Comparison of ENCODE assay signal across 15 mouse cellular contexts in genomic region chr16:58446281-58447259, GRCm38 (mm10). TPM values are rescaled to one million over a fixed set of nuclear protein-coding genes. Genes with fewer than 3 reads are reported as not detected.
A peak's percentile ranks its signal among the peaks of the same experiment; 100 is the strongest.
DNase-seq lines count a peak whose midpoint lies in the region; ATAC-seq and TF ChIP-seq lines count a peak whose summit lies in the region.
"Had no signal": no experiment of that assay in that cellular context is flagged by ENCODE, and none has a peak within 500 bp of the region (broad histone marks: within the 10 kb centered on the region; RNA-seq: fewer than 3 reads in every experiment).

No protein-coding gene starts in this region.

- TF ChIP-seq EP300 in liver, embryonic 14.5 days (IDR thresholded peaks at IDR 0.05; ENCODE audit: low read depth), result no peak

- H3K4me1 ChIP-seq in forebrain, embryonic 16.5 days (replicated peaks; ENCODE audit: control insufficient read depth, insufficient read depth, low read length), result no peaks in the 10 kb centered on the region
- H3K4me1 ChIP-seq in forebrain, embryonic 13.5 days, result no peaks in the 10 kb centered on the region
- H3K4me1 ChIP-seq in liver, embryonic 14.5 days (replicated peaks; ENCODE audit: control insufficient read depth in 2 of 2, insufficient read depth in 2 of 2, low read length in 1 of 2), result peaks cover 7 to 11% of the 10 kb centered on the region in 2 experiments
- H3K4me1 ChIP-seq: hindbrain, embryonic 12.5 days; neural tube, embryonic 13.5 days had no signal

- ATAC-seq in forebrain, embryonic 16.5 days, result peak; percentile 55; the same call in 1 of the 2 replicates
- ATAC-seq in forebrain, embryonic 13.5 days, result no peak
- 0 out of 2 replicates have a peak, but pooled peaks have one; percentile 40 for ATAC-seq in liver, embryonic 14.5 days (ENCODE audit: insufficient read depth)
- ATAC-seq: intestine, embryonic 16.5 days had no signal

- peak; percentile 53 for TF ChIP-seq CTCF in layer of hippocampus, adult 2 months (conservative IDR thresholded peaks at IDR 0.05)
- TF ChIP-seq CTCF in liver, embryonic 14.5 days (IDR thresholded peaks at IDR 0.05; ENCODE audit: low read depth), result peak; percentile 34

- 94% methylated on average over 4 of the region's 4 CpGs for WGBS in forebrain, embryonic 16.5 days
- 95% methylated on average over 4 of the region's 4 CpGs for WGBS in forebrain, embryonic 13.5 days
- 84% methylated on average over 4 of the region's 4 CpGs for WGBS in liver, embryonic 14.5 days (ENCODE audit: insufficient replicate concordance)

- no peak for DNase-seq in layer of hippocampus, adult 2 months (ENCODE audit: low spot score in 2 of 2)
- DNase-seq in layer of hippocampus, adult 11-12 months (ENCODE audit: low spot score), result no peak
- peak; percentile 11 for DNase-seq in 416B (ENCODE audit: low read depth)
- no peak for DNase-seq in liver, embryonic 14.5 days (ENCODE audit: low read depth in 3 of 3, low spot score in 3 of 3)
- DNase-seq in urinary bladder, postnatal 14 days (ENCODE audit: low spot score), result no peak
- no peak for DNase-seq in spleen, postnatal 4 days (ENCODE audit: low spot score in 2 of 2)
- DNase-seq: adrenal gland, adult 2 months; cerebellum, adult 8-10 months; gastrocnemius, postnatal 25 days; kidney, postnatal 14 days had no signal

- H3K27ac ChIP-seq in forebrain, embryonic 16.5 days (ENCODE audit: low read length), result no peak overlapping the region
- H3K27ac ChIP-seq in forebrain, embryonic 13.5 days, result no peak overlapping the region
- H3K27ac ChIP-seq in layer of hippocampus, adult 2 months, result no peak overlapping the region
- H3K27ac ChIP-seq in liver, embryonic 14.5 days, result no peak overlapping the region; the same call in 1 of the 2 replicates
- H3K27ac ChIP-seq: hindbrain, embryonic 12.5 days; neural tube, embryonic 13.5 days had no signal

- no peaks in the 10 kb centered on the region for H3K27me3 ChIP-seq in forebrain, embryonic 16.5 days (replicated peaks; ENCODE audit: control insufficient read depth, insufficient read depth, low read length)
- H3K27me3 ChIP-seq in forebrain, embryonic 13.5 days, result no peaks in the 10 kb centered on the region
- H3K27me3 ChIP-seq in liver, embryonic 14.5 days (ENCODE audit: control insufficient read depth, insufficient read depth, low read length), result no peaks in the 10 kb centered on the region
- H3K27me3 ChIP-seq: hindbrain, embryonic 12.5 days; neural tube, embryonic 13.5 days had no signal

- H3K36me3 ChIP-seq in forebrain, embryonic 16.5 days (ENCODE audit: control insufficient read depth, insufficient read depth), result no peaks in the 10 kb centered on the region
- H3K36me3 ChIP-seq in forebrain, embryonic 13.5 days (ENCODE audit: poor library complexity, severe bottlenecking), result peaks cover 17% of the 10 kb centered on the region; the same call in 1 of the 2 replicates
- H3K36me3 ChIP-seq in liver, embryonic 14.5 days (replicated peaks; ENCODE audit: control insufficient read depth, insufficient read depth, low read depth), result no peaks in the 10 kb centered on the region

- no peak overlapping the region for H3K9ac ChIP-seq in forebrain, embryonic 16.5 days (replicated peaks; ENCODE audit: low read depth, low read length)
- no peak overlapping the region for H3K9ac ChIP-seq in forebrain, embryonic 13.5 days
- no peak overlapping the region for H3K9ac ChIP-seq in liver, embryonic 14.5 days (replicated peaks)
- H3K9ac ChIP-seq: hindbrain, embryonic 12.5 days; neural tube, embryonic 13.5 days had no signal

- no peaks in the 10 kb centered on the region for H3K9me3 ChIP-seq in forebrain, embryonic 16.5 days (ENCODE audit: control insufficient read depth, low read length)
- H3K9me3 ChIP-seq in forebrain, embryonic 13.5 days (replicated peaks), result no peaks in the 10 kb centered on the region
- H3K9me3 ChIP-seq in liver, embryonic 14.5 days (ENCODE audit: control insufficient read depth, low read length), result no peaks in the 10 kb centered on the region
- H3K9me3 ChIP-seq: hindbrain, embryonic 12.5 days; neural tube, embryonic 13.5 days had no signal

- no peak overlapping the region for H3K4me3 ChIP-seq in forebrain, embryonic 16.5 days (replicated peaks; ENCODE audit: low read length)
- H3K4me3 ChIP-seq in forebrain, embryonic 13.5 days, result no peak overlapping the region
- no peak overlapping the region for H3K4me3 ChIP-seq in layer of hippocampus, adult 2 months
- no peak overlapping the region for H3K4me3 ChIP-seq in liver, embryonic 14.5 days (ENCODE audit: insufficient read depth in 1 of 2, low read depth in 2 of 2, low read length in 2 of 2)
- H3K4me3 ChIP-seq: hindbrain, embryonic 12.5 days; neural tube, embryonic 13.5 days had no signal

- no peak overlapping the region for H3K4me2 ChIP-seq in forebrain, embryonic 16.5 days (ENCODE audit: low read length)
- H3K4me2 ChIP-seq in forebrain, embryonic 13.5 days, result no peak overlapping the region
- no peak overlapping the region for H3K4me2 ChIP-seq in liver, embryonic 14.5 days (ENCODE audit: low read depth)
- H3K4me2 ChIP-seq: hindbrain, embryonic 12.5 days; neural tube, embryonic 13.5 days had no signal

RNA-seq across cellular contexts. Expression of gene Dcbld2, which starts 38.3 kb away (rescaled TPM):
- 4.0 and 4.4 TPM in 2 replicates for polyA plus RNA-seq in forebrain, embryonic 16.5 days (2015; fragmentation: Nextera tagmentation; extraction: Ambion mirVana)
- 5.4 and 6.1 TPM in 2 replicates for polyA plus RNA-seq in forebrain, embryonic 13.5 days (2015; fragmentation: Nextera tagmentation; extraction: Ambion mirVana)
- 10 to 100 TPM; 10.7 to 11.1 TPM for total RNA-seq in layer of hippocampus, adult 2 months (2021)
- 2.6 TPM in 2 replicates for polyA plus RNA-seq in liver, embryonic 14.5 days (2012; rRNA removed)
- 0.84 and 0.90 TPM in 2 replicates for polyA plus RNA-seq in liver, embryonic 14.5 days (2014; fragmentation: Nextera tagmentation; extraction: Ambion mirVana)
